Mouse (Mus musculus): ENCODE data around the gene Scgb3a1. TPM values are rescaled to one million over a fixed set of nuclear protein-coding genes. Genes with fewer than 3 reads are reported as not detected.

The Scgb3a1 gene
- polyA plus RNA-seq (2014; fragmentation: Illumina TruSeq; extraction: RNeasy Lipid Tissue Mini Kit (QIAGEN cat#74804); ENCODE audit: low read depth, low replicate concordance): not detected

GRCm38 (mm10) chr11:49663310-49663709 lies at the start of gene Scgb3a1:
Scgb3a1 (plus strand) TSS chr11:49663610.

GRCm38 (mm10) chr11:49712555-49713335 lies 49.3 kb downstream of the Scgb3a1 start, which contains the start of gene Cnot6:
Cnot6 (minus strand) TSS chr11:49712723.

Other genes with a start within 250 kb of the Scgb3a1 start
- not detected for gene Olfr1389, start 240.5 kb upstream of the Scgb3a1 start, polyA plus RNA-seq (2014; fragmentation: Illumina TruSeq; extraction: RNeasy Lipid Tissue Mini Kit (QIAGEN cat#74804); ENCODE audit: low read depth, low replicate concordance)
- not detected for gene Olfr1388, start 227.0 kb upstream of the Scgb3a1 start, polyA plus RNA-seq (2014; fragmentation: Illumina TruSeq; extraction: RNeasy Lipid Tissue Mini Kit (QIAGEN cat#74804); ENCODE audit: low read depth, low replicate concordance)
- not detected for gene Olfr1387, start 208.3 kb upstream of the Scgb3a1 start, polyA plus RNA-seq (2014; fragmentation: Illumina TruSeq; extraction: RNeasy Lipid Tissue Mini Kit (QIAGEN cat#74804); ENCODE audit: low read depth, low replicate concordance)
- gene Olfr1386, start 198.6 kb upstream of the Scgb3a1 start, polyA plus RNA-seq (2014; fragmentation: Illumina TruSeq; extraction: RNeasy Lipid Tissue Mini Kit (QIAGEN cat#74804); ENCODE audit: low read depth, low replicate concordance): not detected
- not detected for gene Olfr1385, start 174.5 kb upstream of the Scgb3a1 start, polyA plus RNA-seq (2014; fragmentation: Illumina TruSeq; extraction: RNeasy Lipid Tissue Mini Kit (QIAGEN cat#74804); ENCODE audit: low read depth, low replicate concordance)
- gene Olfr1384, start 156.9 kb upstream of the Scgb3a1 start, polyA plus RNA-seq (2014; fragmentation: Illumina TruSeq; extraction: RNeasy Lipid Tissue Mini Kit (QIAGEN cat#74804); ENCODE audit: low read depth, low replicate concordance): not detected
- not detected for gene Olfr1383, start 144.0 kb upstream of the Scgb3a1 start, polyA plus RNA-seq (2014; fragmentation: Illumina TruSeq; extraction: RNeasy Lipid Tissue Mini Kit (QIAGEN cat#74804); ENCODE audit: low read depth, low replicate concordance)
- not detected for gene Olfr1382, start 135.4 kb upstream of the Scgb3a1 start, polyA plus RNA-seq (2014; fragmentation: Illumina TruSeq; extraction: RNeasy Lipid Tissue Mini Kit (QIAGEN cat#74804); ENCODE audit: low read depth, low replicate concordance)
- not detected for gene Olfr1381, start 120.2 kb upstream of the Scgb3a1 start, polyA plus RNA-seq (2014; fragmentation: Illumina TruSeq; extraction: RNeasy Lipid Tissue Mini Kit (QIAGEN cat#74804); ENCODE audit: low read depth, low replicate concordance)
- gene Olfr1380, start 106.7 kb upstream of the Scgb3a1 start, polyA plus RNA-seq (2014; fragmentation: Illumina TruSeq; extraction: RNeasy Lipid Tissue Mini Kit (QIAGEN cat#74804); ENCODE audit: low read depth, low replicate concordance): not detected
- 1.1 TPM for gene Flt4, start 54.3 kb upstream of the Scgb3a1 start, polyA plus RNA-seq (2014; fragmentation: Illumina TruSeq; extraction: RNeasy Lipid Tissue Mini Kit (QIAGEN cat#74804); ENCODE audit: low read depth, low replicate concordance)
- gene Cnot6, start 49.1 kb downstream of the Scgb3a1 start, polyA plus RNA-seq (2014; fragmentation: Illumina TruSeq; extraction: RNeasy Lipid Tissue Mini Kit (QIAGEN cat#74804); ENCODE audit: low read depth, low replicate concordance): 218 TPM
- 1.7 TPM for gene Gfpt2, start 130.6 kb downstream of the Scgb3a1 start, polyA plus RNA-seq (2014; fragmentation: Illumina TruSeq; extraction: RNeasy Lipid Tissue Mini Kit (QIAGEN cat#74804); ENCODE audit: low read depth, low replicate concordance)
- 120 TPM for gene Mapk9, start 183.1 kb downstream of the Scgb3a1 start, polyA plus RNA-seq (2014; fragmentation: Illumina TruSeq; extraction: RNeasy Lipid Tissue Mini Kit (QIAGEN cat#74804); ENCODE audit: low read depth, low replicate concordance)
- 0.25 TPM for gene Rasgef1c, start 238.2 kb downstream of the Scgb3a1 start, polyA plus RNA-seq (2014; fragmentation: Illumina TruSeq; extraction: RNeasy Lipid Tissue Mini Kit (QIAGEN cat#74804); ENCODE audit: low read depth, low replicate concordance)

All from sigmoid colon, adult 10 weeks (tissue).